ENCODE assay signal across 9 mouse cellular contexts in the genomic region with DNA sequence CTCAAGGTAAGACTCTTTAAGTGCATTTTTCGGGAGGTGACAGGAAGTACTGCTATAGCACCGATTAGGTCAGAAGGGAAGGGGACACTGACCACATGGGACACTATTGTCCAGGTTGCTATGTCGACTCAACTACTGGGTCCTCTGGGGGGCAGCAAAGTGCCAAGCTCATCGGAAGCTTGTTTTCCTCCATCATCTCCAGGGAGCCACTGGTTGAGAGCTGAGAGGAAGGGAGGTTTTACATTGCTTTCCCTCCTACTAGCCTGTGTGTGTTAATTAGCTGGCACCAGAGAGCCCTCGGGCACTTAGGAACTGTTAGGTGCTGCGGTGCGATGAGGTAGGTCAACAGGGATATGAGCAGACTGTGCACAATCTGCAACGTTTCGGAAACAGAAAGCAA.
A peak's percentile ranks its signal among the peaks of the same experiment; 100 is the strongest.
DNase-seq lines count a peak whose midpoint lies in the region; ATAC-seq and TF ChIP-seq lines count a peak whose summit lies in the region.
"Had no signal": no experiment of that assay in that cellular context is flagged by ENCODE, and none has a peak within 500 bp of the region (broad histone marks: within the 10 kb centered on the region; RNA-seq: fewer than 3 reads in every experiment).

No protein-coding gene starts in this region.

- H3K9ac ChIP-seq in intestine, postnatal 0 days (ENCODE audit: low read depth, low read length), result no peak overlapping the region
- no peak overlapping the region for H3K9ac ChIP-seq in intestine, embryonic 16.5 days (ENCODE audit: low read depth, low read length)
- H3K9ac ChIP-seq in embryonic facial prominence, embryonic 15.5 days, result no peak overlapping the region
- H3K9ac ChIP-seq in lung, postnatal 0 days (replicated peaks; ENCODE audit: low read depth), result no peak overlapping the region
- H3K9ac ChIP-seq: hindbrain, embryonic 15.5 days had no signal

- DNase-seq in brain, adult 2 months (ENCODE audit: low read depth, low spot score), result peak; percentile 67
- DNase-seq in layer of hippocampus, adult 11-12 months (ENCODE audit: low spot score), result peak; percentile 72
- DNase-seq in lung, postnatal 0 days (ENCODE audit: low spot score), result peak; percentile 21
- peak; percentile 14 for DNase-seq in thymus, postnatal 14 days
- DNase-seq in yolk sac, embryonic 10.5 days (ENCODE audit: low spot score), result no peak

- no peak for ATAC-seq in intestine, postnatal 0 days
- no peak for ATAC-seq in intestine, embryonic 16.5 days
- peak; percentile 69 for ATAC-seq in embryonic facial prominence, embryonic 15.5 days (ENCODE audit: insufficient number of reproducible peaks, low FRiP score, low TSS enrichment, low read depth)
- no peak for ATAC-seq in lung, postnatal 0 days

- no peaks in the 10 kb centered on the region for H3K9me3 ChIP-seq in intestine, postnatal 0 days (ENCODE audit: control insufficient read depth)
- no peaks in the 10 kb centered on the region for H3K9me3 ChIP-seq in intestine, embryonic 16.5 days (ENCODE audit: control insufficient read depth, low read length)
- H3K9me3 ChIP-seq in embryonic facial prominence, embryonic 15.5 days (replicated peaks), result no peaks in the 10 kb centered on the region
- no peaks in the 10 kb centered on the region for H3K9me3 ChIP-seq in lung, postnatal 0 days (ENCODE audit: low read length)
- H3K9me3 ChIP-seq: hindbrain, embryonic 15.5 days had no signal

- no peak for TF ChIP-seq EP300 in lung, postnatal 0 days (IDR thresholded peaks at IDR 0.05)

- no peaks in the 10 kb centered on the region for H3K4me1 ChIP-seq in intestine, postnatal 0 days (replicated peaks; ENCODE audit: control insufficient read depth, insufficient read depth, low read length)
- no peaks in the 10 kb centered on the region for H3K4me1 ChIP-seq in intestine, embryonic 16.5 days (ENCODE audit: control insufficient read depth, insufficient read depth, low read length)
- H3K4me1 ChIP-seq in embryonic facial prominence, embryonic 15.5 days, result no peaks in the 10 kb centered on the region
- no peaks in the 10 kb centered on the region for H3K4me1 ChIP-seq in lung, postnatal 0 days (ENCODE audit: insufficient read depth, low read depth, low read length)
- H3K4me1 ChIP-seq: hindbrain, embryonic 15.5 days had no signal

- no peaks in the 10 kb centered on the region for H3K36me3 ChIP-seq in intestine, postnatal 0 days (ENCODE audit: control insufficient read depth, insufficient read depth)
- no peaks in the 10 kb centered on the region for H3K36me3 ChIP-seq in intestine, embryonic 16.5 days (ENCODE audit: control insufficient read depth, insufficient read depth, low read length)
- no peaks in the 10 kb centered on the region for H3K36me3 ChIP-seq in embryonic facial prominence, embryonic 15.5 days
- no peaks in the 10 kb centered on the region for H3K36me3 ChIP-seq in lung, postnatal 0 days (ENCODE audit: insufficient read depth, low read length)
- H3K36me3 ChIP-seq: hindbrain, embryonic 15.5 days had no signal

- peak; percentile 56 for TF ChIP-seq CTCF in intestine, postnatal 0 days (IDR thresholded peaks at IDR 0.05; ENCODE audit: low read depth)
- peak; percentile 67 for TF ChIP-seq CTCF in lung, postnatal 0 days (IDR thresholded peaks at IDR 0.05)

- no peak overlapping the region for H3K27ac ChIP-seq in intestine, postnatal 0 days (ENCODE audit: low read depth, low read length)
- H3K27ac ChIP-seq in intestine, embryonic 16.5 days (ENCODE audit: low read length), result no peak overlapping the region
- no peak overlapping the region for H3K27ac ChIP-seq in embryonic facial prominence, embryonic 15.5 days (replicated peaks)
- no peak overlapping the region for H3K27ac ChIP-seq in lung, postnatal 0 days (ENCODE audit: low read length)
- H3K27ac ChIP-seq: hindbrain, embryonic 15.5 days had no signal

- H3K27me3 ChIP-seq in intestine, postnatal 0 days (replicated peaks; ENCODE audit: control insufficient read depth, insufficient read depth, low read length), result no peaks in the 10 kb centered on the region
- H3K27me3 ChIP-seq in intestine, embryonic 16.5 days (replicated peaks; ENCODE audit: control insufficient read depth, insufficient read depth, low read length), result no peaks in the 10 kb centered on the region
- no peaks in the 10 kb centered on the region for H3K27me3 ChIP-seq in embryonic facial prominence, embryonic 15.5 days
- no peaks in the 10 kb centered on the region for H3K27me3 ChIP-seq in lung, postnatal 0 days (replicated peaks; ENCODE audit: insufficient read depth, low read length)
- H3K27me3 ChIP-seq: hindbrain, embryonic 15.5 days had no signal

- no peak overlapping the region for H3K4me2 ChIP-seq in intestine, postnatal 0 days (replicated peaks; ENCODE audit: low read depth)
- no peak overlapping the region for H3K4me2 ChIP-seq in intestine, embryonic 16.5 days (ENCODE audit: low read depth, low read length)
- H3K4me2 ChIP-seq in embryonic facial prominence, embryonic 15.5 days (replicated peaks), result no peak overlapping the region
- H3K4me2 ChIP-seq in lung, postnatal 0 days (replicated peaks; ENCODE audit: low read depth, low read length), result 0 out of 2 replicates have a peak overlapping the region, but pooled peaks have one; percentile 14
- H3K4me2 ChIP-seq: hindbrain, embryonic 15.5 days had no signal

- 39% methylated on average over 9 of the region's 9 CpGs for WGBS in intestine, postnatal 0 days
- WGBS in intestine, embryonic 16.5 days, result 43% methylated on average over 9 of the region's 9 CpGs
- 43% methylated on average over 9 of the region's 9 CpGs for WGBS in embryonic facial prominence, embryonic 15.5 days
- WGBS in lung, postnatal 0 days, result 31% methylated on average over 9 of the region's 9 CpGs

- H3K4me3 ChIP-seq in intestine, postnatal 0 days (ENCODE audit: low read depth, low read length), result no peak overlapping the region
- H3K4me3 ChIP-seq in intestine, embryonic 16.5 days (ENCODE audit: low read length), result no peak overlapping the region
- no peak overlapping the region for H3K4me3 ChIP-seq in embryonic facial prominence, embryonic 15.5 days (replicated peaks)
- no peak overlapping the region for H3K4me3 ChIP-seq in lung, postnatal 0 days (ENCODE audit: low read depth, low read length)
- H3K4me3 ChIP-seq: hindbrain, embryonic 15.5 days had no signal
